Mouse (Mus musculus) left cerebral cortex, adult 2 months (tissue): ENCODE data around the gene Zfhx3. TPM values are rescaled to one million over a fixed set of nuclear protein-coding genes. Genes with fewer than 3 reads are reported as not detected.

Experiments
- DNase-seq, 2 experiments: peaks; one replicate each; pipeline ENCODE4 v3.0.0; 2021 to 2022; ENCODE audit warnings: low spot score in 2 of 2, mixed read lengths in 1 of 2; ENCODE audit errors: extremely low spot score in 1 of 2
- H3K27ac ChIP-seq: fragments of 200-600 bp; 2 replicates; pipeline ENCODE4 v1.8.1; 2022
- H3K4me3 ChIP-seq: fragments of 200-600 bp; 2 replicates; pipeline ENCODE4 v1.8.1; 2022
- CTCF ChIP-seq: fragments of 200-600 bp; IDR thresholded peaks from 2 replicates; pipeline ENCODE4 v1.8.1; 2022; ENCODE audit warnings: antibody characterized with exemption, mild to moderate bottlenecking, moderate library complexity
- intact Hi-C: fragments of 180-260 bp; cut with DNase I; formaldehyde crosslinking; loops from one replicate; pipeline ENCODE4 v1.15.1; 2025
- total RNA-seq, 2 experiments: library from RNA; stranded (reverse); gene quantifications; 2 replicates each; pipeline ENCODE4 v1.2.3; 2021

The Zfhx3 gene
- total RNA-seq, 2 experiments from 2014 or later: 5.0 to 5.1 TPM

DNA sequence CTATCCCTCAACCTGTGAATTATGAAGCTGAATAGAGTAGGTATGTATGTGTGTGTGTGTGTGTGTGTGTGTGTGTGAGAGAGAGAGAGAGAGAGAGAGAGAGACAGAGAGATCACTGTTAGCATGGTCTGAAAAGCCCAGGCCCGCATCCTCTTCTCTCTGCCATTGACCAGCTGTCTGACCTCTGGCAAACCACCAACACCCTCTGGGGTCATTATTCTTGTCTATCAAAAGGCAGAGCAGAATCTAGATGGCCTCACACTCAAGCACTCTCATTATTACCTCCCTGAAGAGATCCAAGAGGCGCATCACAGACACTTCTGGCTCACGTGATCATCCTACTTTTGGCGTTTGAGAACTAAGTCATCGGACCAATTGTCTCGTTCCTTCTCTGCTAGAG is 831.0 kb downstream of the Zfhx3 start:
- TF ChIP-seq CTCF: no peak
- no peak for DNase-seq
- intact Hi-C loops: no loop called here
- Histone ChIP-seq H3K27ac (no peak overlapping the region), H3K4me3 (no peak overlapping the region)

DNA sequence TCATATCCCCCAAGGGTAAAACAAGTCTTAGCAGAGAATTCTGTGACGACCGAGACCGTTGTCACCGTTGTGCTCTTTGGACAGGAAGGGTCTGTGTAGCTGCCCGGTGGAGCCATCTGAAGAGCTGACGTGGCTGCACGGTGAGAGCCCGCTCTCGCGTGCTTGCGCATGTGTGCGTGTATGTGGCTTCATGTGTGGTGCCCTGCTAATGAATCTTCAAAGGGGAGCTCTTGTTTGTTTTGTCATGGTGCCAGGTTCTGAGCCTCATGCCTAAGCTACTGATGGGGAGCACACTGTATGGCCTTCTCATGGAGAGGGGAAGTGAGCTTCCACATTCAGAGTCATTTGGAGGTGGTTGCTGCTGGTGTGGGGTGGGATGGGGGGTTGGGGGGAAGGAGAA is 835.6 kb downstream of the Zfhx3 start:
- TF ChIP-seq CTCF: no peak
- H3K27ac ChIP-seq: no peak overlapping the region
- no peak overlapping the region for H3K4me3 ChIP-seq
- no peak for DNase-seq
- intact Hi-C loops: no loop called here

DNA sequence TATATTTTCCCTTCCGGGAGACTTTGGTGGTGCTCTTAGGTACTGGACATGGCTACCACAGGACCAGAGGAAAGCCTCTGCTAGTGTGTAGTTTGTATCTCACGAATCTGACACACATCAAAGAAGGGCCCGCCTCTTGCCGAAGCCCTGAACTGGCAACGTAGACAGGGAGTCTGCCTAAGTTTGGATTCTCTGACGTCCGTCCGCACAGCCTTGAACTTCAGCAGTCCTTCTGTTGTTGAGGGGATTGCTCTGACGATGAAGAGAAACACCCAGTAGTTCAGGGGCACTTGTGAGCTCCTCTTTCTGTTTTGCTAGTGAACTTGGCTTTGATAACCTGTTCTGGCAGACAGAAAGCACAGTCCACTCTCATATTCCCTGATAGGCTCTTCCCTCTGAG is 836.1 kb downstream of the Zfhx3 start:
- Histone ChIP-seq H3K4me3 (no peak overlapping the region), H3K27ac (no peak overlapping the region)
- intact Hi-C loops: no loop called here
- no peak for TF ChIP-seq CTCF
- DNase-seq: no peak

DNA sequence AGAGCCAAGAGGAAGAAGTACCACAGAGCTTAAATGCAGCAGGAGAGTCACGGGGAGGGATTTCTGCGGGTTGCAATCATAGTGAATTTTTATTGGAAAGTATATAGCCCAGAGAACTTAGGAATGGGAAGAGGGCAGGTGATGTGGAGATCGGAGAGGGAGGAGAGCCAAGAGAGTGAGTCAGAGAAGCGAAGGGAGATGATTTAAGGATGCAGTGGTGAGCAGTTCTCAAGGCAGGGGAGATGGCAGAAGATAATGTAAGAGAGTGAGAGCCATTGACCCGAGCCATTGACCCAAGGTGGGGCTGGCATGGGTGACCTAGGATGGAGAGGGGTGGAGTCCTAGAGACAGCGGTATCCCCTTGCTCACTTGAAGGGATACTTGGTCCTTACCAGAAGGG is 838.3 kb downstream of the Zfhx3 start:
- intact Hi-C loops: no loop called here
- Histone ChIP-seq H3K27ac (no peak overlapping the region), H3K4me3 (no peak overlapping the region)
- DNase-seq: no peak
- TF ChIP-seq CTCF: no peak

DNA sequence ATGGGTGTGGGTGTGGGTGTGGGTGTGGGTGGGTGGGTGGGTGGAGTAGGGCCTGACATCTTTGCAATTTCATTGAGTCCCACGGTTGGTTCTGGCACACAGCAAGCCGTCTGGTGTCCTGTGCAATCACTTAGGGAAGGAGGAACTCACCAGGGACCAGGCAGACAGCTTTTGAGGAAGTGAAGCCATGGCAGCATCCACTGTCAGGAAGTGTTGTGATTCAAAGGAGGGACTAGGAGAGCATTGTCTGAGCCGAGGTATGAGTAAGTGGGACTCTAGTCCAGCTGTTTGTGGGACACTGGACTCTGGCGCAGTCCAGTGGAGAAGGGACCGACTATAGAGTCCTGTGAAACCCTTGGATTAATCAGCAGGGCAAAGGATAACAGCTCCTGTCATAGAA is 838.7 kb downstream of the Zfhx3 start:
- TF ChIP-seq CTCF: no peak
- H3K4me3 ChIP-seq: no peak overlapping the region
- intact Hi-C loops: no loop called here
- no peak overlapping the region for H3K27ac ChIP-seq
- DNase-seq: no peak

DNA sequence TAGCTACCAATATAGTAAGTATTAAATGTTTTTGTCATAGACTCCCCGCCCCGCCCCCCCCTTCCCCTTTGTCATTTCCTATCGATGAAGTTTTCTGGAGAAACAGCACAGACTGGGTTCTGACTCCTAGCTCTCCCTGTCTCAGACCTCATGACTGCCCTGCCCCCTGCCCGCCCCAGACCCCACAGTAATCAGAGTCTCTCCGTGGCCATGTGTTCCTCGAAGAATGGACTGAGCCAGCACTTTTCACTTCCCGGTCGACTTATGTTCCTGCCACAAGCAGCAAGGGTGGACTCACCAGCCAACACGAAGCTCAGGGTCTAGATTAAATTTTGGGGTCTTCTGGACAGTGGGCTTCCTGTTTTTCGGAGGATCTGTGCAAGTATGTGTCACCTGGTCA is 840.7 kb downstream of the Zfhx3 start:
- intact Hi-C loops: no loop called here
- Histone ChIP-seq H3K4me3 (no peak overlapping the region), H3K27ac (no peak overlapping the region)
- TF ChIP-seq CTCF: no peak
- DNase-seq: no peak

DNA sequence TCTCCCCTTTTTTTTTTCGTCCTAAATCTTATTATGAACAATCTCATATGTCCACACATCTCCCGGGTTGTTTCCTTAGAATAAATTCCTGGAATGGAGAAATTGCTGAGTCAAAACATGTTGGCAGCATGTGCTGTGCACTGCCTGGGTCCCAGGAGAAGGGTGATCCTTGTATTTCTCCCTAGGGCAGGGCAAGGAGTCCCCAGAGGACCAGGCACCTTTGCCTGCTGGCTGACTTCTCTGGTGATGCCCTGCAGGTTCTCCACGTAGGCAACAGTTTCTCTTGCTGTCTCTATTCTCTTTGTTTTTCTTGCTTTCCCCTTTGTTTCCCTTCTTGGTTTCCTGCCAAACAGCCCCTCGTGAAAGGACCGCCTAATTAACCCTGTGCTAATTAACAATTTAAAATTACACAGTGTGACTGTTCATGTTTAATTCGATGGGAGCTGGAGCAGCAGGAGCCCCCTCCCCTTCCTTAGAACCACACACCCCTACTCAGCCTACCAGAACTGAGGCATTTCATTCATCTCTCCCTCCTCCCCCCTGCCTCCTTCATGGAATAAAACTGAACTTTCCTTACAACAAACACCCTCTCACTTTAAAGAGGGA is 845.8 kb downstream of the Zfhx3 start:
- no peak for TF ChIP-seq CTCF
- no peak overlapping the region for H3K4me3 ChIP-seq
- intact Hi-C loops: no loop called here
- no peak overlapping the region for H3K27ac ChIP-seq
- no peak for DNase-seq

DNA sequence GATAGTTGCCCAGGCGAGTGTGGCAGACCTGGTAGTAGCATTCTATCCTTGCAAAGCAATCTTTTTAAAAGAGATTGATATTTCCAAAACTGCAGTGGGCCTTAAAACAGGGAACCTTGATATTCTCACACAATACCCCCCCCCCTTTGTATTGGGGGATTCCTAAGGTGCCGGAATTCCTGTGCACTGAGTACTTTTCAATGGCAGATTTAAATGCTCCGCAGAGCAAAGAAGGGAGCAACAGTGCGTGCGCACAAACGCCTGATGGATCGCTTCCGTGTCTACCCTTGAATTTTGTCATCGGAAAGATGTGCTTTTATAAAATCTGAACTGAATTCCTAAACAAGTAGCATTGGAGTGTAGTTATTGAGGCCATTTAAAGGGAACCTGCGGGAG is 846.3 kb downstream of the Zfhx3 start:
- Histone ChIP-seq H3K27ac (no peak overlapping the region), H3K4me3 (no peak overlapping the region)
- intact Hi-C loops: no loop called here
- no peak for DNase-seq
- TF ChIP-seq CTCF: no peak

DNA sequence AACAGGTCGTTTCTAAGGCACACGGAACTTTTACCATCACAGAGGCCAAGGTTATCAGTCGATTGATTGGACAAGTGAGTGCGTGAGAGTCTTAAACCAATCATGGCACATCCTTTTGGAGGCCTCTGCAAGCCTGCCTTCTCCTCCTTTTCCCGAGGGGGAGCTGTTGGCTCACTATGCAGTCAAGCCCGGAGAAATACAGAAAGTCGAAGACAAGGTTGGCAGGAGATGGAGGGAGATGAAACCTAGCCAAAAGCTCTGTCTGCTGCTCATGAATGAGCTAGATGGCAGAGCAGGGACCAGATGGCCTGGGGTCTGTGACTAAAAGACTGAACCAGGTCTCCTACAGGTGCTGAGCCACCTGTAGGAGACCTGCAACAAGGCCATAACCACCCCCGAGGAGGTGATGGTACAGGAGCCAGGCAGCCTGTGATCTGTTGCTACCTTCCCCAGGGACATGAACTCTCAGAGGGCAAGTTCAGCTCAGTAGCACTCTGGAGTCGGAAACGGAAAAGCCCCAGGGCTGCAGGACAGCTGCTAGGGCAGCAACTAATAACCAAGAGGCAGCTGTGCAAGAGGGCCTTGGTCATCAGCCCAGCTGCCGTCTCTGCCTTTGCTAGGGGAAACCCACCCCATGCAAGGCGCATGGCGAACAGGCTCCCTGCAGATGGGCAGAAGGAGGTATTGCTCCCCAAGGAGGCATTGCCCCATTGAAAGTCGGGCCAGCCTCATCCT is 848.3 kb downstream of the Zfhx3 start:
- peak; percentile 33 to 38 for DNase-seq
- Histone ChIP-seq H3K4me3 (no peak overlapping the region), H3K27ac (no peak overlapping the region)
- peak; percentile 75 for TF ChIP-seq CTCF
- intact Hi-C loops: loop anchor here (2.0 to 10.0 kb wide), 2 partner anchors 120 to 394 kb away; no protein-coding TSS in a partner anchor

DNA sequence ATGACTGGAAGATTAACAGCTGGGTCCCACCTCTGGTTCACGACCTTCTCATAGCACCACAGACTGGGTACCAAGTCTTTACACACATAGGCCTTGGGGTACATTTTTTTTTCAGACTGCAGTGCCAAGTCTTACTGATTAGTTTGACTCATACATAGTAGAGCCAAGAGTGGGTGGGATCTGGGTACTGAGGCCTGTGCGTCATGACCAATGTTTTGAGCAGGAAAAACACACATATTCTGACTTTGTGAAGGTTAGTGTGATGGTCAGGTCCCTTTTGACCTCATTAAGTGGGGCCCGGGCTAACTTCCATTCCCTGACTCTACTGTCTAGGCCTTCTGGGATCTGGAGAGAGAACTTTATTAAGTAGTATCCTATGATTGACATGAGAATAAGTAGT is 853.6 kb downstream of the Zfhx3 start:
- H3K27ac ChIP-seq: no peak overlapping the region
- no peak overlapping the region for H3K4me3 ChIP-seq
- no peak for TF ChIP-seq CTCF
- no peak for DNase-seq
- intact Hi-C loops: loop anchor here (10.0 kb wide), 1 partner anchor 389 kb away; no protein-coding TSS in a partner anchor

DNA sequence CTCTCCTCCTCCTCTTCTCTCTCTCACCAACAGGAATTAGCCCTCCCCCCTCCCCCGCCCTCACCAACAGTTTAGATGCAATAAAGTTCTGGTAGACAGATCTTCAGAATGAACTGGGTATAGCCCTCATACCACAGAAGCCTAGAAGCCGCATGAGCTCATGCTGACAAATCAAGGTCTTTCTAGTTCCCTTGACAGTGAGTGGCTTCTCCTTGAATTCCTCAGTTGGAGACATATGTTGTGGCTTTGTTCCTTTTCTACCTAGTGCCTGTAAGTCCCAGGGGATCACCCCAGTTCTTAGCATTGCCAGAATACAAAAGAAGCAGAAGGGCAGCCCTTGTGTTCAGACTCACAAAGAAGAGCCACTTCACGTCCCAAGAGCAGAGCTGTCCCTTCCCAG is 854.4 kb downstream of the Zfhx3 start:
- DNase-seq: no peak
- Histone ChIP-seq H3K27ac (no peak overlapping the region), H3K4me3 (no peak overlapping the region)
- TF ChIP-seq CTCF: no peak
- intact Hi-C loops: loop anchor here (10.0 kb wide), 1 partner anchor 388 kb away; no protein-coding TSS in a partner anchor

DNA sequence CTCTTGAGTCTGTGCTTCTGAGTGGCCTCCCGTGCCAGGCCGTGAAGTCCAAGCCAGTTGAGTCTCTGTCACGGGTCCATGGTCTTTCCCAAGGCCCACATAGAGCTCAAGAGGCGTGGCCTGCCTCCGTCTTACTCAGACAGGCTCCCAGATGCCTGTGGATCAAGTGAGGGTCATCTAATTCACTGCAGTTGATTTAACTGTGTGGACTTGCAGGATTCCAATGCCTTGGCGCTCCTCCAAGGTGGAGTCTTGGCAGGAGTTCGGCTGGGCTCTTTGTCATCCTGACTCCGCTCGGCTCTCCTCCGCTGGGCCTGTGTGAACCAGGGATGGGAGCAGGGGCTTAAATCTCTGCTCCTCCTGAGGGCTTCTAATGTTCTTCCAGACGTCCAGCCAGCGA is 855.6 kb downstream of the Zfhx3 start:
- intact Hi-C loops: loop anchor here (10.0 kb wide), 1 partner anchor 387 kb away; no protein-coding TSS in a partner anchor
- Histone ChIP-seq H3K27ac (no peak overlapping the region), H3K4me3 (no peak overlapping the region)
- no peak for TF ChIP-seq CTCF
- peak; percentile 31 to 46 for DNase-seq

DNA sequence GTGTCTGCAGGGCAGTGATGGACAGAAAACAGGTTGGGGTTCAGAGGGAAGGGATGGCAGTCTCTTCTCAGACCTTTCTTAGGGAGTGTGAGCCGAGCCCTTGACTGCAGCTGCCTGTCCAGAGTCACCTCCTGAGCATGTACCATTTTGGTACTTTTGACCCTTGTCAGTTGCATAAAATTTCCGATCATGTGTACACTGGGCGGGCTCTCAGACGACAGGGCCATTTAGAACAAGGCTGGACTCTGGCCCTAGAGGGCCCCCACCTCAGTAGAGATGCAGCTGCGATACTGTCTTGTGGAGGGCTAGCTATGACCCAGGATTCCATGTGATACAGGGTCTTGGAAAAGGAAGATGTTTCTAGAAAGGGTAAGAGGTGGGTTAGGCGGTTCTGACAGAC is 856.8 kb downstream of the Zfhx3 start:
- no peak for DNase-seq
- H3K4me3 ChIP-seq: no peak overlapping the region
- intact Hi-C loops: loop anchor here (10.0 kb wide), 1 partner anchor 386 kb away; no protein-coding TSS in a partner anchor
- no peak overlapping the region for H3K27ac ChIP-seq
- TF ChIP-seq CTCF: no peak
